Mouse (Mus musculus) forebrain, embryonic 14.5 days (tissue): ENCODE measurements at regions not wholly inside any gene's neighbourhood (a gene's known extent, or its start where the extent isn't known, plus 50 kb on each side); places are given as distances from the start of the nearest gene placed in this dataset.
A peak's percentile ranks its signal among the peaks of the same experiment; 100 is the strongest.

Experiments
- ATAC-seq: fragments of 200-750 bp; cut with Nextera tagmentation; 2 replicates; pipeline ENCODE4 v1.8.0; 2017; ENCODE audit warnings: mild to moderate bottlenecking, moderate library complexity
- DNase-seq: peaks from one replicate; pipeline ENCODE4 v3.0.0-alpha.2; 2015; ENCODE audit warnings: low spot score
- H3K27ac ChIP-seq: fragments of 300-500 bp; sonication (generic); 2 replicates; pipeline ENCODE4 v1.5.1; 2014; ENCODE audit warnings: low read depth, mild to moderate bottlenecking, control low read depth, low read length, moderate library complexity
- H3K27me3 ChIP-seq: fragments of 300-500 bp; sonication (generic); replicated peaks from 2 replicates; pipeline ENCODE4 v1.6.1; 2014; ENCODE audit warnings: low read length, control low read depth, mixed read lengths; ENCODE audit not compliant: control insufficient read depth, insufficient read depth
- H3K36me3 ChIP-seq: fragments of 300-500 bp; sonication (generic); 2 replicates; pipeline ENCODE4 v1.6.1; 2014; ENCODE audit warnings: low read length, control low read depth; ENCODE audit not compliant: control insufficient read depth, insufficient read depth
- H3K4me1 ChIP-seq: fragments of 300-500 bp; sonication (generic); 2 replicates; pipeline ENCODE4 v1.6.1; 2014; ENCODE audit warnings: antibody characterized with exemption, low read length, control low read depth; ENCODE audit not compliant: control insufficient read depth, insufficient read depth
- H3K4me2 ChIP-seq: fragments of 300-500 bp; sonication (generic); 2 replicates; pipeline ENCODE4 v1.6.1; 2014; ENCODE audit warnings: mild to moderate bottlenecking, control low read depth, low read length
- H3K4me3 ChIP-seq: fragments of 300-500 bp; sonication (generic); 2 replicates; pipeline ENCODE4 v1.5.1; 2014; ENCODE audit warnings: low read depth, low read length, control low read depth
- H3K9ac ChIP-seq: fragments of 300-500 bp; sonication (generic); 2 replicates; pipeline ENCODE4 v1.6.1; 2014; ENCODE audit warnings: mild to moderate bottlenecking, low read length, control low read depth, moderate library complexity
- H3K9me3 ChIP-seq: fragments of 300-500 bp; sonication (generic); replicated peaks from 2 replicates; pipeline ENCODE4 v1.6.1; 2016; ENCODE audit warnings: low read length, control low read depth, mixed read lengths; ENCODE audit not compliant: control insufficient read depth
- WGBS: fragments of 180-500 bp; shearing (Covaris S2); extraction: QIAGEN DNeasy Blood & Tissue Kit; methylation state at CpG from one replicate; pipeline ENCODE4 v1.1.7; 2014; 5-methylcytosine and 5-hydroxymethylcytosine counted together

DNA sequence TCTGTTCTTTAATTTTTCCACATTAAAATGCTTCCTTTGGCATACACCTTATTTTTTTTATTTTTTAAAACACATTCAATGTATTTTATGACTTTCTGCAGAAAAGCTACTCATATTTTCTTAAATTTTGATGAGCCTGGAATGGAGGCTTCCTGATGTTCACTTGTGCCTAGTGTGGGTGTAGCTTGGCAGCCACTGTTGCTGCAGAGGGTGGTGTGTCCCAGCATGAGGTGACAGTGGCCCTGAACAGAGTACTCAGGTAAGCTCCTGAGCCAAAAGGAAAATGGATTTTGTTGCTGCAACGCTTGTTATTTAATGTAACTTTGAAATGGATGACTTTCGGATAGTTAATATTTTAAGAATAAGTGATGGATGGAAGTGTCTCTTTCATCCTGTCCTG, 170.6 kb downstream of the Eipr1 start:
- Histone ChIP-seq H3K4me2 (no peak overlapping the region), H3K27me3 (no peaks in the 10 kb centered on the region), H3K36me3 (no peaks in the 10 kb centered on the region), H3K4me1 (no peaks in the 10 kb centered on the region), H3K9me3 (no peaks in the 10 kb centered on the region), H3K4me3 (no peak overlapping the region), H3K9ac (no peak overlapping the region), H3K27ac (no peak overlapping the region)
- ATAC-seq (no peak), DNase-seq (no peak)
- WGBS, result 88% methylated on average over 2 of the region's 2 CpGs

DNA sequence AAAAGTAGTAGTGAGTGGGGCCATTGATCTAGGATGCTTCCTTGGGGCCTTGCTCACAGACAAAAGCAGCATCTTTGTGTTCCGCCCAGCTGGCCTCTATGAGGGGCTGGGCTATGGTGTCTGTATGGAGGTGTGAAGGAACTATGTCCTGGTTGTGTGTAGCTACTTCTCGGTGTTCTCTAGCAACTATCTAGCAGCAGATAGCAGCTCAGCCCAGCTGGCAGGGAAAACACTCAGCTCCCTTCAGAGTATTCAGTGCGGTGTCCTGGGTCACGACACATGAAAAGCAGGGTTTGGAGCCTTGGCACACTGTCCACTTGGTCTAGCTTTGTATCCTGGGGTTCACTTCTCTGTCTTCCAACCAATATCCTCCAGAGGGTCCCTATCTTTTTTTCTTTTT, 173.6 kb downstream of the Eipr1 start:
- Histone ChIP-seq H3K4me1 (no peaks in the 10 kb centered on the region), H3K4me3 (no peak overlapping the region), H3K36me3 (no peaks in the 10 kb centered on the region), H3K4me2 (no peak overlapping the region), H3K27me3 (no peaks in the 10 kb centered on the region), H3K27ac (no peak overlapping the region), H3K9me3 (no peaks in the 10 kb centered on the region), H3K9ac (no peak overlapping the region)
- WGBS, result 84% methylated on average over 4 of the region's 4 CpGs
- DNase-seq, result no peak
- ATAC-seq, result no peak

DNA sequence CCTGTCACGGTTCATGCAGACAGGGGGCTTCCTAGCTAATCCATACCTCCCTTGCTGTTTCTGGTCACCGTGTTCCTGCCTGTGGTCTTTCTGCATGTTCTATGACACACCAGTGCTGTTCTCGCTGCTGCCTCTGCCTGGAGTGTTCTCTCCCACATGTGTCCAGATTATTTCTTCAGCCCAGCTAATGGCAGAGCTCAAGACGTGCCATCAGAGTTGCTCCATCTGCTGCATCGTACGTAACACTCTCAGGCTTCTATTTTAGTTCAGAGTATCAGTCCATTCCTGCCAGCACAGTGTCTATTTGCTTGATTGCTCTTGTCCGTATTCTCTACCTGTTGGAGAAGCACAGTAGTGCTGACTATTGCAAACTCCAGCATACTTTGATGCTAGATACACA, 188.3 kb downstream of the Eipr1 start:
- Histone ChIP-seq H3K27ac (no peak overlapping the region), H3K9me3 (no peaks in the 10 kb centered on the region), H3K4me2 (no peak overlapping the region), H3K9ac (no peak overlapping the region), H3K27me3 (no peaks in the 10 kb centered on the region), H3K4me3 (no peak overlapping the region), H3K4me1 (no peaks in the 10 kb centered on the region), H3K36me3 (no peaks in the 10 kb centered on the region)
- no peak for ATAC-seq
- WGBS, result 88% methylated on average over 7 of the region's 7 CpGs
- DNase-seq, result no peak

DNA sequence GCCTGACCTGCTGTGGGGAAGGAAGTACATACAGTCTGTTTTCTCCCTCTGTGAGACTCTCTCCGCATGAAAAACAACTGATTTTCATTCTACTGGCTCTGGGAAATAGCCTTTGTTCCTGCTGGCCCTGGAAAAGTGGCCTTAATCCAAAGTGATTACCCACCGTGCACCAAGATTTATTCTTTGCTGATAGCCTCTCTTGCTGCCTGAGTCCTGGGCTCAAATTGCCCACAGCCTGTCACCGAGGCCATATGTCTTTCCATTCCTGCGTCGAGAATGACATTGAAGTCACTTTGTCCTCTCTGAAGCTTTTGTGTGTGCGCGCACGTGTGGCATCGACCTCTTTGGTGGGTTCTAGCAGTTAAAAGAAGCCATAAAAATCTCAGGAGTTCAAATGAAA, 197.3 kb downstream of the Eipr1 start:
- Histone ChIP-seq H3K9me3 (no peaks in the 10 kb centered on the region), H3K36me3 (no peaks in the 10 kb centered on the region), H3K4me1 (peaks cover 11% of the 10 kb centered on the region), H3K4me3 (no peak overlapping the region), H3K27ac (0 out of 2 replicates have a peak overlapping the region, but pooled peaks have one; percentile 55), H3K4me2 (no peak overlapping the region), H3K9ac (no peak overlapping the region; the same call in 1 of the 2 replicates), H3K27me3 (no peaks in the 10 kb centered on the region)
- ATAC-seq (no peak), DNase-seq (peak; percentile 42)
- 56% methylated on average over 9 of the region's 9 CpGs for WGBS

DNA sequence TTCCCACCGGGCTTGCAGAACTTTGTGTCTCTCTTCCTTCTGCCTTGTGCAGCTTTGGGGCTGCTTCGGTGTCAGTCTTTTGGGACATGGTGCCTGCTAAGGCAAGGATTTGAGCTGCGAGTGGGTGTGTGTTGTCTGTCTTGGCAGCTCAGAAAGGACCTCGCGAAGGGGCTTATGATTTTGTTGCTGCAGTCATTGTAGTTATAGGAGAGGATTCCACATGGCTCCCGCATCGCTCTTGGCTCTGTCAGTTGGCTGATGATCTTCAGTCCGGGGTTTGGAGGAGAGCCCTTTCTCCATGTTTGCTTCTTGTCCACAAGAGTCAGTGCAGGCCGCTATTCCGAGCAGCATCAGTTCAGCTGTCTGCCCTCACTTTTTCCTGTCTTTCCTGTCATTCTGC, 197.7 kb downstream of the Eipr1 start:
- Histone ChIP-seq H3K4me3 (no peak overlapping the region), H3K9ac (no peak overlapping the region; the same call in 1 of the 2 replicates), H3K4me1 (peaks cover 11% of the 10 kb centered on the region), H3K27me3 (no peaks in the 10 kb centered on the region), H3K4me2 (no peak overlapping the region), H3K36me3 (no peaks in the 10 kb centered on the region), H3K9me3 (no peaks in the 10 kb centered on the region), H3K27ac (no peak overlapping the region)
- ATAC-seq (no peak), DNase-seq (no peak)
- 74% methylated on average over 10 of the region's 10 CpGs for WGBS

DNA sequence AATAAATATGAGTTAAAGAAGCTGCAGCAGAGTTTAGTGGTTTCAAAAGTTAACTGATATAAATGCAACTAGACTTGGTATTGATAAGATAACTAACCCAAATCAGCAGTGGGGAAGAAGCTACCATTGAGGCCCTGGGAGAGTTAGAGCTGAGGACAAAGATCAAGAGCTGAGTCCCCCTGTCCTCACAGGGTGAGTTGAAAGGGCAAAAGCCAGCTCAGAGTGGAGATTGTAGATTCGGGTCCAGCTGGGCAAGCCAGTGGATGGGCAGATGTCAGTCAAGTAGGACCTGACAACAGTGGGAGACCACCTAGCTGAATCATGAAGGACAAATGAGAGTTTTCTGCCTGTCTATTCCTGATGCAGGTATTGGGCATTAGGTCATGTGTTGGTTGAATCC, 205.6 kb downstream of the Eipr1 start:
- no peak for DNase-seq
- H3K4me3 ChIP-seq, result no peak overlapping the region
- no peak overlapping the region for H3K9ac ChIP-seq
- WGBS, result 88% methylated on average over 1 of the region's 1 CpGs
- H3K4me2 ChIP-seq, result no peak overlapping the region
- no peak for ATAC-seq
- no peak overlapping the region for H3K27ac ChIP-seq
- H3K9me3 ChIP-seq, result no peaks in the 10 kb centered on the region
- no peaks in the 10 kb centered on the region for H3K4me1 ChIP-seq
- no peaks in the 10 kb centered on the region for H3K27me3 ChIP-seq
- H3K36me3 ChIP-seq, result no peaks in the 10 kb centered on the region

DNA sequence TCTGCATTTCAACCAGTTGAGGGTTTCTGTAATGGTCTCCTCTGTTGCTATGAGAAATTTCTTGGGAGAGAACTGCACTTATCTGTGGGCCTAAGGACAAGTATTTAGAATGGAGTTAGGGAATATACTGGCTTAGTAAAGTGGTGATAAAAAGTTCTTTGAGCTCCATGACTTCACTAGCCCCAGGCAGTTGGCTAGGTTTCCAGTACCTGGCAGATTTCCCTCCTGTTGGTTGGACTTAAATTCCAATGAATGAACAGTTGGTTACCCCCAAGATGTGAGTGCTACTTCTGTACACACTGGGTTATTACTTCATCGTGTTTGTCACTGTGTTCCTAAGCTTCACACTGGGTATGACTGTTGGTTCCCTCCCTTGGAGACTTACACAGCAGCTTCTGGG, 207.1 kb downstream of the Eipr1 start:
- no peaks in the 10 kb centered on the region for H3K27me3 ChIP-seq
- no peak overlapping the region for H3K9ac ChIP-seq
- H3K27ac ChIP-seq, result no peak overlapping the region
- no peaks in the 10 kb centered on the region for H3K4me1 ChIP-seq
- ATAC-seq, result no peak
- no peak overlapping the region for H3K4me3 ChIP-seq
- H3K4me2 ChIP-seq, result no peak overlapping the region
- H3K36me3 ChIP-seq, result no peaks in the 10 kb centered on the region
- H3K9me3 ChIP-seq, result no peaks in the 10 kb centered on the region
- DNase-seq, result peak; percentile 16
- WGBS, result 58% methylated on average over 1 of the region's 1 CpGs

DNA sequence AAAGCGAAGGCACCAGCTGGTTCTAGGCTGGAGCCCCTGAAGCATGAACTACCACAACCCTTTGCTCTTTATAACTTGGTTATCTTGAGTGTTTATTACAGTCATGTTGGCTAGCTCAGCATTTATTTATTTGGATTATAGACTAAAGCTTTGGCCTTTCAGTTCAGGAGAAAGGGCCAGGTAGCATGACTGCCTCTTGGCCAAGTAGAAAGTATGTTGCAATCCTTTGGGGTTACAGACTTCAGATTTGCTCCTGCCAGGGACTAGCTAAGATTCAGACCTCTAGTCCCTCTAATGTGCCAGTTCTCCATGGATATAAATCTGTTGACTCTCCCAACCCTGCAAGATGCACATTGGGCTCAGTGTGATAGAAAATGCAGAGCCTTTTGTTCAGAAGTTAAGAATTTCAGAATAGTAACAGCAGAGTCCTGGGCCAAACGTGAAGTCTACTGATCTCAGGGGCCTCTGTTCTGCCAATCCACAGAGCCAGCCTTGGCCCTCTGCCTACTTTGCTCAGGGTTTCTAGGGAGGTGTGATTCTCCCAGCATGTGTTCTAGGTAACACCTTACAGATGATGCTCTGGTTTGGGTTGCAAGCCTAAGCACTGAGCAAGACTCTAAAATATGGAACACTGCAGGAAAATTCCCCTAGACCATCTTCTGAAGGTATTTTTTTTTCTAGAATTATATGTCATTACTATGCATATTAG, 218.2 kb downstream of the Eipr1 start:
- no peaks in the 10 kb centered on the region for H3K36me3 ChIP-seq
- no peak overlapping the region for H3K27ac ChIP-seq
- H3K9me3 ChIP-seq, result no peaks in the 10 kb centered on the region; the same call in 1 of the 2 replicates
- DNase-seq (no peak), ATAC-seq (no peak)
- H3K4me2 ChIP-seq, result no peak overlapping the region
- peaks cover 6% of the 10 kb centered on the region; the same call in 1 of the 2 replicates for H3K4me1 ChIP-seq
- 79% methylated on average over 2 of the region's 2 CpGs for WGBS
- no peaks in the 10 kb centered on the region for H3K27me3 ChIP-seq
- no peak overlapping the region for H3K4me3 ChIP-seq
- H3K9ac ChIP-seq, result no peak overlapping the region

DNA sequence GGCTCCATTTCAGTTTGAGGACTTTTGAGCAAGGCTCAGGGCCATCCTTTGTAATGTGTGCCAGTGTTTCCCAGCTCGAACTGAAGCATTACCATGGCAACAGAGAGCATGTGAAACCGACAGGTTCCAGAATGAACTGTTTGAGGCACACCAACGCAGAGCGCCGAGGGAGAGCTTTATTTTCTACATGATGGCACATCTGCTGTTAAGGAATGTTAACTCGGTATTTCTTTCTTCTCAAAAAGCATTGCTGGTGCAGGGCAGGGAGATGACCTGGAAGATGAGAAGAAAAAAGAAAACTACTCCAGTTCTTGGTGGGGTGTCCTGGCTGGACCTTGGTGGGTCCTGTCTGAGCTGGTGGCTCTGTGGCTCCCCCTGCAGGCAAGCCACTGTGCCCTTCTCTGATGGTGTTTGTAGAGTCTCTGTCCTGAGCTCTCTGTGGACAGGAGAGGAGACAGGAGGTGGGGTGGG, 223.0 kb downstream of the Eipr1 start:
- Histone ChIP-seq H3K36me3 (no peaks in the 10 kb centered on the region), H3K9ac (no peak overlapping the region), H3K4me1 (peaks cover 8% of the 10 kb centered on the region; the same call in 1 of the 2 replicates), H3K27me3 (no peaks in the 10 kb centered on the region), H3K4me3 (no peak overlapping the region), H3K9me3 (no peaks in the 10 kb centered on the region; the same call in 1 of the 2 replicates), H3K27ac (peak overlapping the region; percentile 33; the same call in 1 of the 2 replicates), H3K4me2 (no peak overlapping the region)
- DNase-seq (peak; percentile 81), ATAC-seq (peak; percentile 82)
- WGBS, result 17% methylated on average over 6 of the region's 6 CpGs
